Mouse (Mus musculus): Measurements from ENCODE around the gene Aagab. TPM values are rescaled to one million over a fixed set of nuclear protein-coding genes. Genes with fewer than 3 reads are reported as not detected.

The Aagab gene
- polyA plus RNA-seq, 1 experiment, result 46.5 TPM

DNA sequence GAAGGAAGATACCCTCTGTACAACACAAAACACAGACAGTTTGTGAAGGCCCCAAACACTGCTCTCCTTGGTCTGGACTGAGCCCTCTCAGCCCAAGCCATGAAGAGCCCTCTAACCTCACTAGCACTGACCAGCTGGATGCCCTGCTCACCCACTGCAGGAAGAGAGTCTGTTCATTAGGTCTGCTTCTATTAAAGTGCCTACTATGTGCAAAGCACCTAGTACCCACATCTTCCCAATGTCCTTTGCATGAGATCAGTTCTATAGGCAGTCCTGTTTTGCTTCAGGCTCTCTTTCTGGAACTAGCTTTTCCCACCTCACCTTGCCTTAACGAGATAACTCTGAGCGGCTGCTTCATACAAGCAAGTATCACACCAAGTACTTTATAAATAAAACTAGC lies 80.5 kb downstream of the Aagab start:
- Histone ChIP-seq H3K27ac (ENCODE audit: control insufficient read depth, insufficient read depth, low read length) (no peak overlapping the region), H3K4me3 (ENCODE audit: control insufficient read depth, insufficient read depth, low read length) (no peak overlapping the region), H3K4me1 (replicated peaks; ENCODE audit: control insufficient read depth, insufficient read depth, low read length) (peaks cover 7% of the 10 kb centered on the region; the same call in 1 of the 2 replicates), H3K36me3 (ENCODE audit: control insufficient read depth, insufficient read depth, low read length) (no peaks in the 10 kb centered on the region), H3K27me3 (ENCODE audit: control insufficient read depth, insufficient read depth, low read length) (no peaks in the 10 kb centered on the region)
- TF ChIP-seq CTCF (IDR thresholded peaks at IDR 0.05; ENCODE audit: borderline replicate concordance, control insufficient read depth, extremely low read depth, insufficient read depth, low read length, poor library complexity) (no peak), POLR2A (IDR thresholded peaks at IDR 0.05; ENCODE audit: control insufficient read depth, extremely low read depth, insufficient read depth, low read length, poor library complexity) (no peak)
- WGBS, result 99% methylated on average over 2 of the region's 2 CpGs
- DNase-seq, result no peak

DNA sequence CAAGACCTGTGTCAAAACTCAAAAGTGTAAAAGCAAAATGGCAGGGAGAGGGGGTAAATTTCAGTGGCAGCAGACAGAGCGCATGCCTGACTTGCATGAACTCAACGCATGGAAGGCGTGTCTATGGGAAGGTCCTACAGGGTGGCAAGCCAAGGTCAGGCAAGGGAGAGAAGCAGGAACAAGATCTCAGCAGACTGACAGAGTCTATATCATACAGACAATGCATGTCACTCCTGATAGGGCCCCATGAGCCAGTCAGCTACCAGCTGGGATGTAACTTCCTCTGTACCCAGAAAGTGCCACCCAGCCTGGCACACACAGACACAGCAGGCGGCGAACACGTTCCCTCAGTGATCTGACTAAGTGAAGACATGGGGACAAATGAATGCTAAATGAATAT lies 81.8 kb downstream of the Aagab start:
- TF ChIP-seq POLR2A (IDR thresholded peaks at IDR 0.05; ENCODE audit: control insufficient read depth, extremely low read depth, insufficient read depth, low read length, poor library complexity) (no peak), CTCF (IDR thresholded peaks at IDR 0.05; ENCODE audit: borderline replicate concordance, control insufficient read depth, extremely low read depth, insufficient read depth, low read length, poor library complexity) (no peak)
- no peak overlapping the region for H3K4me3 ChIP-seq (ENCODE audit: control insufficient read depth, insufficient read depth, low read length)
- WGBS, result 91% methylated on average over 6 of the region's 6 CpGs
- H3K4me1 ChIP-seq (replicated peaks; ENCODE audit: control insufficient read depth, insufficient read depth, low read length), result 0 out of 2 replicates have a peak, but pooled peaks cover 3% of the 10 kb centered on the region
- no peak overlapping the region for H3K27ac ChIP-seq (ENCODE audit: control insufficient read depth, insufficient read depth, low read length)
- no peaks in the 10 kb centered on the region for H3K27me3 ChIP-seq (ENCODE audit: control insufficient read depth, insufficient read depth, low read length)
- no peak for DNase-seq
- no peaks in the 10 kb centered on the region for H3K36me3 ChIP-seq (ENCODE audit: control insufficient read depth, insufficient read depth, low read length)

DNA sequence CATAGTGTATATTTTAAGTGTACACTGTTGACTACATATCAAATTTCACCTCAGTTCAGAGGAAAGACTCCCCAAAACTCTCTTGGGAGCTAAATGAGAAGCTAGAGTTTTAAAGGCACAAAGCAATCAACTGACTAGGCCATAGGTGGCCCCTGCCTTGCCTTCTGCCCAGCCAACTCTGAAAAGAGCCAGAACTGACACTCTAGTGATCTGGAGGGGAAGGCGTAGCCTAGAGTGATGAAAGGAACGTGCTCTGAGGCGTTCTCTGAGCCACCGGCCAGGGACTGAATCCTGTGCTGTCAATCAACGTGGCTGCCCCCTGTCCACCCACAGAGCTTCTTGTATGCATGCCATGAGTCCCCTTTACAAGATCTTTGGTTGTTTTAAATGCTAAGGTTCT lies 82.9 kb downstream of the Aagab start:
- H3K4me1 ChIP-seq (replicated peaks; ENCODE audit: control insufficient read depth, insufficient read depth, low read length), result 0 out of 2 replicates have a peak, but pooled peaks cover 3% of the 10 kb centered on the region
- WGBS, result 98% methylated on average over 5 of the region's 5 CpGs

DNA sequence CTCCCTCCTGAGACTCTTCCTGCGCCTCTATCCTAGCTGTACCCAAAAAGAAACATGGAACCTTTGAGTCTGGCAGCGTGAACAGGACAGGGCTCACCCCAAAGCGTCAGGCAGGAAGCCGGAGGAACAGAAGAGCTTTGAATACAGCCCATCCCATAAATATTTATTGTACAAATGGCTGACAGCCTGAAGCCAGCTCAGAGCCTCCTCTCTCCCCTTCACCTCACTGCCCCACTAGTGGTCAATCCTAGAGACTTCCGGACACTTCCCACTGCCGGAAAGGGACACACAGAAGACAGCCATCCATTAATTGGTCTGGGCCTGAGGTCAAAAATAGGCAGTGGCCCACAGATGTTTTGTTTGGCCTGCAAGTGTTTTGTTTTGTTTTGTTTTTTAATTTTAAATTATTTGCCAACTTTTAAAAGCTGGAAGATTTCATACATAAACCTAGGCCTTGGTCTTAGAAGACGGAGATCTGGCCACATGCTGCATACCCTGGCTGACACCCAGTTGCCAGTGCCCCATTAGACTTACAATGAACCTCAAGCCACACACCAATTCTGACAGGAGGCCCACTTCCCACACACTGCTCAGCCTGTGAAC lies 85.1 kb downstream of the Aagab start:
- Histone ChIP-seq H3K27ac (ENCODE audit: control insufficient read depth, insufficient read depth, low read length) (no peak overlapping the region), H3K4me3 (ENCODE audit: control insufficient read depth, insufficient read depth, low read length) (no peak overlapping the region), H3K36me3 (ENCODE audit: control insufficient read depth, insufficient read depth, low read length) (no peaks in the 10 kb centered on the region), H3K4me1 (replicated peaks; ENCODE audit: control insufficient read depth, insufficient read depth, low read length) (0 out of 2 replicates have a peak, but pooled peaks cover under 1% of the 10 kb centered on the region), H3K27me3 (ENCODE audit: control insufficient read depth, insufficient read depth, low read length) (no peaks in the 10 kb centered on the region)
- no peak for DNase-seq
- WGBS, result 98% methylated on average over 7 of the region's 7 CpGs
- no peak for TF ChIP-seq CTCF (IDR thresholded peaks at IDR 0.05; ENCODE audit: borderline replicate concordance, control insufficient read depth, extremely low read depth, insufficient read depth, low read length, poor library complexity)
- TF ChIP-seq POLR2A (IDR thresholded peaks at IDR 0.05; ENCODE audit: control insufficient read depth, extremely low read depth, insufficient read depth, low read length, poor library complexity), result no peak

More for the DNA sequence above, 82.9 kb downstream of the Aagab start:
- Histone ChIP-seq H3K4me3 (ENCODE audit: control insufficient read depth, insufficient read depth, low read length) (no peak overlapping the region), H3K27ac (ENCODE audit: control insufficient read depth, insufficient read depth, low read length) (no peak overlapping the region), H3K36me3 (ENCODE audit: control insufficient read depth, insufficient read depth, low read length) (no peaks in the 10 kb centered on the region), H3K27me3 (ENCODE audit: control insufficient read depth, insufficient read depth, low read length) (no peaks in the 10 kb centered on the region)
- TF ChIP-seq CTCF (IDR thresholded peaks at IDR 0.05; ENCODE audit: borderline replicate concordance, control insufficient read depth, extremely low read depth, insufficient read depth, low read length, poor library complexity) (no peak), POLR2A (IDR thresholded peaks at IDR 0.05; ENCODE audit: control insufficient read depth, extremely low read depth, insufficient read depth, low read length, poor library complexity) (no peak)
- DNase-seq, result no peak

DNA sequence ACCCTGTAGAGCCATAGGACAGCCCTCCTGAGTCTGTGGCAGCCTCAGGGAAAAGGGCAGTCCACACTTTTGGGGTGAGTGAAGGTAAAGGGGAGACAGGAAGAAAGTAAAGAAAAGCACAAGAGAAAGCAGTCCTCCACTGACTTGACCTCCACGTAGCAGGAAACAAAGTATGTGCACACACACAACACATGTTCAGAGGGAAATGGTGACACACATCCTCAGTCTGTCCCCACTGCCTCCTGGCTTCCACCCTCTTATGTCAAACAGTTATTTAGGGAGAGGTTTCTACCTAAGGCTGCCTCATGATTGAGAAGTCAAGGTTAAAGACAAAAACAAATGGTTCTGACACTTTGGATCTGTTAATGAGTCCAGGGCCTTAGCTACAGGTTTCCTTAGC lies 88.1 kb downstream of the Aagab start:
- H3K36me3 ChIP-seq (ENCODE audit: control insufficient read depth, insufficient read depth, low read length), result no peaks in the 10 kb centered on the region
- DNase-seq, result no peak
- H3K27me3 ChIP-seq (ENCODE audit: control insufficient read depth, insufficient read depth, low read length), result no peaks in the 10 kb centered on the region
- H3K27ac ChIP-seq (ENCODE audit: control insufficient read depth, insufficient read depth, low read length), result no peak overlapping the region
- TF ChIP-seq POLR2A (IDR thresholded peaks at IDR 0.05; ENCODE audit: control insufficient read depth, extremely low read depth, insufficient read depth, low read length, poor library complexity), result no peak
- no peak for TF ChIP-seq CTCF (IDR thresholded peaks at IDR 0.05; ENCODE audit: borderline replicate concordance, control insufficient read depth, extremely low read depth, insufficient read depth, low read length, poor library complexity)
- H3K4me1 ChIP-seq (replicated peaks; ENCODE audit: control insufficient read depth, insufficient read depth, low read length), result no peaks in the 10 kb centered on the region
- 52% methylated on average over 1 of the region's 1 CpGs for WGBS
- H3K4me3 ChIP-seq (ENCODE audit: control insufficient read depth, insufficient read depth, low read length), result no peak overlapping the region

DNA sequence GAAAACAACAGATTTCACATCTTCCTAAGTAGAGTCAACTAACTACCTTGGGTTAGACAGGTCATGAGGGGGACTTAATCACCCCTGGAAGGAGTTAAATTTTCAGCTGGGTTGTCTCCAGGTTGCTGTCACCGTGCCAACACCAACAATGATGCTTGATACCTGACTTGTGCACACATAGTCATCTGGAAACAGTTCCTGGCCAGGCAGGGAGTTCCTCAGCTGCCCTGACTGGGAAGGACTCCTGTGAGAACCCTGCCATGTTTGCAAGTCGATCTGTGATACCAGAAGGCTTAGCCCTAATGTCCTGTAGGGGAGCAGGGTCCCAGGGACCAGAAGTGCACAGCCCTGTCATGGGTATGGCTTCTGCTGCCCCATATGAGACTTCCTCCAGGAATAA lies 89.5 kb downstream of the Aagab start:
- no peak for TF ChIP-seq POLR2A (IDR thresholded peaks at IDR 0.05; ENCODE audit: control insufficient read depth, extremely low read depth, insufficient read depth, low read length, poor library complexity)
- no peak for TF ChIP-seq CTCF (IDR thresholded peaks at IDR 0.05; ENCODE audit: borderline replicate concordance, control insufficient read depth, extremely low read depth, insufficient read depth, low read length, poor library complexity)
- no peaks in the 10 kb centered on the region for H3K27me3 ChIP-seq (ENCODE audit: control insufficient read depth, insufficient read depth, low read length)
- H3K4me1 ChIP-seq (replicated peaks; ENCODE audit: control insufficient read depth, insufficient read depth, low read length), result peaks cover 3% of the 10 kb centered on the region
- H3K27ac ChIP-seq (ENCODE audit: control insufficient read depth, insufficient read depth, low read length), result no peak overlapping the region
- no peak overlapping the region for H3K4me3 ChIP-seq (ENCODE audit: control insufficient read depth, insufficient read depth, low read length)
- WGBS, result 69% methylated on average over 2 of the region's 2 CpGs
- no peak for DNase-seq
- H3K36me3 ChIP-seq (ENCODE audit: control insufficient read depth, insufficient read depth, low read length), result no peaks in the 10 kb centered on the region

Other genes starting within 250 kb of the Aagab start
- 109 and 143 TPM in 2 replicates for gene Map2k5, start 224.8 kb upstream of the Aagab start, polyA plus RNA-seq (2012; rRNA removed)
- gene 2300009A05Rik, start 203.4 kb upstream of the Aagab start, polyA plus RNA-seq (2012; rRNA removed), result 76.8 and 89.1 TPM in 2 replicates
- 0.08 and 0.16 TPM in 2 replicates for gene Iqch, start 167 bp upstream of the Aagab start, polyA plus RNA-seq (2012; rRNA removed)
- 63.4 and 70.9 TPM in 2 replicates for gene Smad3, start 155.3 kb downstream of the Aagab start, polyA plus RNA-seq (2012; rRNA removed)